Mouse (Mus musculus) heart, adult 18-20 months (tissue): Measurements from ENCODE around the gene Vcp. TPM values are rescaled to one million over a fixed set of nuclear protein-coding genes. Genes with fewer than 3 reads are reported as not detected.

ENCODE experiments used
- DNase-seq, 2 experiments: peaks; one replicate each; pipeline ENCODE4 v3.0.0; 2021 to 2022; ENCODE audit warnings: mixed read lengths in 1 of 2
- total RNA-seq, 2 experiments: library from RNA; stranded (reverse); gene quantifications; 2 replicates each; pipeline ENCODE4 v1.2.3; 2021

Vcp gene
- total RNA-seq, 2 experiments from 2014 or later: 272 to 273 TPM

GRCm38 (mm10) chr4:42972952-42973351 is 27.4 kb downstream of the Vcp start:
- no peak for DNase-seq

DNA sequence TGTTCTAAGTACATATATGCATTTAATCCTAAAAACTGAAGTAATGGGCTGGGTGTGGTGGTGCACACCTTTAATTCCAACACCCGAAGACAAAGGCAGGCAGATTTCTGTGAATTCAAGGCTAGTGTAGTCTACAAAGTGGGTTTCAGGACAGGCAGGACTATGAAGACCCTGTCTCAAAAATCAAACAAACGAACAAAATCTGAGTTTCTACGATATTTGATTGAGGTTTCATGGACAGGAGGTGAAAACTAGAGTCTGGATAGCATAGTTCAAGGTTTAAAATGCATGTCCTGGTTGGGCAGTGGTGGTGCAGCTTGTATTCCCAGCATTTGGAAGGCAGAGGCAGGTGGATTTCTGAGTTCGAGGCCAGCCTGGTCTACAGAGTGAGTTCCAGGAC is 31.0 kb downstream of the Vcp start, which contains the start of gene 1700022I11Rik:
TSS of gene 1700022I11Rik (plus strand) at position 301 of the 400 bp plus-strand sequence.
- DNase-seq: no peak

DNA sequence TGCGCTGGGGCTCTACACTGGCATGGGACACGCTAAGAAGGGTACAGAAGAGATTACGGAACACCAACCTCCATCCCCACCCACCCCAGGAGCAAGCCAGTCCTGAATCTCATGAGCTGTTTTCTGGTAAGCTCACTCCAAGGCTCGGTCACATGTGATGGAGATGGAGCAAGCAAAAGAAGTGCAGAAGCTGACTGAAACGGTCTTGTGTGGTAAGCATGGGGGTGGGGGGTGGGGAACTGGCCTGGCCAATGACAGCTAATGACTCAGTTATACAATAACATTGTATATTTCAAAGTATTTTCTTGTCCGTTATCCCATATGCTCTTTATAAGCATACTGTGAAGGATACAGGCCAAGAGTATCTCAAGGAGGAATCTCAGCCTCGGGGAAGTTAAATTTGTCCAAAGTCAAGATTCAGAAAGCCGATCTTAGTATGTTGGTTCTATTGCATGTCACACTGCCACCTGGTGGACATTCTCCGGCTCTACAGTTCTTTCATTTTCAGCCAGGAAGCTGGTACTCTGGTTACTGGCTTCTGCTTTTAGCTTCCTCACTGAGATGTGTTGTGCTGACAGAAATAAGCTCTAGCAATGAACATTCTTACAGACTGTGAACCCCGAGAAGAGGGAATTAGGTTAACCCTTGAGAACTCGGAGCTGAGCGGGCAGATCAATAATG is 35.1 kb downstream of the Vcp start:
- DNase-seq: peak in 1 of 2 experiments; percentile 67

DNA sequence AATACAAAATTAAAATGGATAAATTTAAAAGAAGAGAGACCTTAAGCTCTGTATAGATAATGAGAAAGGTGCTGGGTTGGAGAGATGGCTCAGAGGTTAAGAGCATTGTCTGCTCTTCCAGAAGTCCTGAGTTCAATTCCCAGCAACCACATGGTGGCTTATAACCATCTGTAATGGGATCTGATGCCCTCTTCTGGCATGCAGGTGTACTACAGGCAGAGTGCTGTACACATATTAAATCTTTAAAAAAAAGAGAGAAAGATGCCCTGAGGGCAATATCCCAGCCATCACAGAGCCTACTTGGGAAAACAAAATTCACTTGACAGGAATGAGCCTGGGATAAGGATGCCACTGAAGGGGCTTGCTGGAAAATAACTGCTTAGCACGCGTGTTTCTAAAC is 36.8 kb downstream of the Vcp start:
- no peak for DNase-seq

- DNase-seq: peak; percentile 59 to 82
Measured at GRCm38 (mm10) chr4:42961592-42961991, 38.7 kb downstream of the Vcp start.

DNA sequence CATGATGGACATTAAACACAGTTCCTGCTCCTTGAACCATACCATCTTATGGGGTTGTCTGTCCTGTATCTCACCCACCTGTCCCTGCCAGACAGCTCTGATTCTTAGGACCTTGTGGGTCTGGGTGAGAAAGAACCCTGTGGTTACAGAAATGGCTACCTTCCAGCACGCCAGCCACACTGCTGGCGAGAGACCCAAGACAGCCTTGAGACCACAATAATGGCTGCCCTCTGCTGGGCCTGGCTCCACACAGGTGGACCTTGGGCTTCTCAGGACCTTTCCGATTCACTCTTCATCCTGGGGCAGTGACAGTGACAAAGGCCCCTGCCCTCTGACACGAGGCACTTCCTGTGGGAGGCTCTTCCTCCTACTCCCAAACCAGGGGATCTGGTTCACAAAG is 40.9 kb downstream of the Vcp start:
- DNase-seq: peak in 1 of 2 experiments; percentile 26

GRCm38 (mm10) chr4:42958942-42959341 is 41.4 kb downstream of the Vcp start:
- peak; percentile 28 to 58 for DNase-seq

GRCm38 (mm10) chr4:42957979-42958378 is 42.3 kb downstream of the Vcp start:
- DNase-seq: no peak

GRCm38 (mm10) chr4:42957306-42957705 is 43.0 kb downstream of the Vcp start:
- DNase-seq: no peak

DNA sequence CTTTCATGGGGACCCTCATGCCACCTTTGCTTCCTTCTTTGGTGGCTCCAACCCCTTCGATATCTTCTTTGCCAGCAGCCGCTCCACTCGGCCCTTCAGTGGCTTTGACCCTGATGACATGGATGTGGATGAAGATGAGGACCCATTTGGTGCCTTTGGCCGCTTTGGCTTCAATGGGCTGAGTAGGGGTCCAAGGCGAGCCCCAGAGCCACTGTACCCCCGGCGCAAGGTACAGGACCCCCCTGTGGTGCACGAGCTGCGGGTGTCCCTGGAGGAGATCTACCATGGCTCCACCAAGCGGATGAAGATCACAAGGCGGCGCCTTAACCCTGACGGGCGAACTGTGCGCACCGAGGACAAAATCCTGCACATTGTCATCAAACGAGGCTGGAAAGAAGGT is 43.7 kb downstream of the Vcp start:
- no peak for DNase-seq

- peak in 1 of 2 experiments; percentile 37 for DNase-seq
Measured at GRCm38 (mm10) chr4:42955200-42955599, 45.1 kb downstream of the Vcp start.

DNA sequence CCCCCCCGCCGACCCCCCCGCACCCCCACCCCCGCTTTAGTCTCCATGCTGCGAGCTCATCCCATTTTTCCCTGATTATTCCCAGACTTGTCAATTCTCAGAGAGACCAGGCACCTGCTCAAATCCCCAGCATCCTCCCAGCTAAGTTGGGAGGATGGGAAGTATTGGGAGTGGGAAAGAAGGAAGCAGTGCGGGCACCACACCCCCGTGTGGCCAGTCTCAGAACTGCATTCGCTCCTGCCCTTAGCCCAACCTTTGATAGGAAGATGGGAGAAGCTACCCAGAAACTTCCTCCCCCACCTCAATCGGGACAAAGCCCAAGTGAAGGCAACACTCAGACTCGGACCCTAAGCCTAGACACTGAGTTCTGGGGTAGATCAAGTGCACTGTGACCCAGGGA is 46.0 kb downstream of the Vcp start:
- DNase-seq: peak; percentile 72 to 89

DNA sequence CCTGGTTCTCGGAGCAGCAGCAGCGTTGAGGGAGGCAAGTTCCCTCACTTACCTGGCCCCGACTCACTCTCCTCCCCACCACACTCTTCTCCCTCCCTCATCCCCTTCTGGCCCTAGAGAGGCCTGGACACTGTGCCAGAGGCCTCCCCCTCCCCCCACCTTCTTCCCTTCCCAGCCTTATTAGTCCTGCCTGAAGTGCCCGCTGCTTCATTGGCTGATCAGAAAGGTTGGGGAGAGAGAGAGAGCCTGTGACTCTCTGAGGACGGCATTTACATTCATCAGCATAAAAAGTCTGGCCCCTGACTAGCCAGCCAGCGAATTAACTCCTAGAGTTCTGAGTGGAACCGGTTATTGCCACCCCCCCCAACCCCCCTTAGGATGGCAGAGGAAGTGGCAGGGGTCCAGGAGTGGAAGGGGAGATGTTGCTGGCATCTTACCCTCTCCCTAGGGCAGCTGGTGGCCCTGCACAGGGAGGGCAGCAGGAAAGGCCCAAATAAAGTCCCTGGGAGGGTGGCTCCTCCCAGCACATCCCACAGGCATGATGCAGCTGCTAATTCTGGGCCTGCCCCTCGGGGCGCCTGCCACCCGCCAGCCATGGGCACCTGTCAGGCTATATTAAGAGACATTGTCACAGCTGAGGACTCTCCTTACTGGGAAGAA is 46.7 kb downstream of the Vcp start:
- DNase-seq: peak; percentile 79 to 87

DNA sequence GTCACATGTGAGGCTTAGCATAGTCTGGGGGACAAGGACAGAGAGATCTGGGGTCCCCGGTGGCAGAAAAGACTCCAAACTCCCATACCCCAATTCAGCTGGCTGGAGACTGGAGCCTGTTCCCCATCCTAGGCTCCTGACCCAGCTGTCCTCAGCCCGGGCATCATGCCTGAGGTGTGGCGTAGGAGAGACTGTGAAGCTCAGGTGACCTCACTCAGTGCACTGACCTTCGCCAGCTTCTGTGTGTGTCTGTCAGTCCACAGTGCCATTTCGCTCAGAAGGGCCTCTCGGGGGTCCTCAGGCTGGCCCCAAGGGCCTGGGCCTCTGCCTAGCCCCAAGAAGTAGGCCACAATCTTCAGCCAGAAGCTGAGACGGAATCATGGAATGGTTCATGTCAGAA is 47.7 kb downstream of the Vcp start:
- DNase-seq: peak; percentile 77 to 79

- peak in 1 of 2 experiments; percentile 29 for DNase-seq
Measured at GRCm38 (mm10) chr4:42951206-42952195, 48.8 kb downstream of the Vcp start.

DNA sequence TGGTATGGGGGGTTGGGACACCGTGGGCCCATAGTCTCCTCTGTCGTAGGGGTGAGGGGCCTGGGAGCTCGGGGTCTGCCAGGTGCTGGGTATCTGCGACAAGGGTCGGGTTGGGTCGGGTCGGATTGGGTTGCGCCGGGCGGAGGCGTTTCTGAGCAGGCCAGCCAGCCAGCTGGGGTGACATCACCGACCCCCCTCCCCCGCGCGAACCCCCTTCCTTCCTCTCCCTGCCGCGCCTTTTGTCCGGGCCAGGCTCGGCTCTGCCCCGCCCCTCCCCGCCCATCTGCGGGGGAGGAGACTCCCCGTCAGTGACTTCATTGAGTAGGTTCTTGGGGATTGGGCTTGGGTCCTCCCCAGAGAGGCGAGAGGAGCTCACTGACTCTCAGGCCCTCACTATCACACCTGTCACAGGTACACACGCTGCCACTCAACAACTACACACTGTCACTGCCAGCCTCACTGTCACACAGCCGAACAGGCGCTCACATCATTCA is 50.2 kb downstream of the Vcp start:
- DNase-seq: peak; percentile 93 to 94

DNA sequence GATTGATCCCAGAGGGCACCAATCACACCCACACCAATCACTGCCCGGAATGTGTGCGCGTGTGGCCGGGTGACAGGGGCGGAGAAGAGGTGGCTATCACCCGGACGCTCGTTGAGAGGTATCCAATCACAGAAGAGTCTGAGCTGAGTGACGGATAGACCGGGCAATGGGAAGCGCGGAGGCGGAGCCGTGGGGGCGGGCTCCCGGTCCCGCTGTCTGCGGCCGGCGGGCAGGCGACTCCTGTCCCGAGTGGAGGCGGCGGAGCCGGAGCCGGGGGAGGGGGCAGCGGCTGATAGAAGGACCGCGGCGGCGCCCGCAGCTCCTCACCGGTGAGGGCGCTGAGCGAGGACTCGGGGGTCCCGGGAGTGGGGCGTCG is 50.6 kb downstream of the Vcp start, which contains the start of gene Dnajb5:
TSS of gene Dnajb5 (plus strand) at position 139 of the 376 bp plus-strand sequence.
- peak; percentile 99 for DNase-seq

GRCm38 (mm10) chr4:42949051-42949675 is 51.1 kb downstream of the Vcp start:
- no peak for DNase-seq

- no peak for DNase-seq
Measured at GRCm38 (mm10) chr4:42948527-42948926, 51.8 kb downstream of the Vcp start.

- no peak for DNase-seq
Measured at GRCm38 (mm10) chr4:42946733-42947290, 53.5 kb downstream of the Vcp start.

GRCm38 (mm10) chr4:42945952-42946351 is 54.4 kb downstream of the Vcp start:
- peak in 1 of 2 experiments; percentile 79 for DNase-seq
